Mouse (Mus musculus) heart, embryonic 13.5 days (tissue): ENCODE data around the gene Uap1l1. TPM values are rescaled to one million over a fixed set of nuclear protein-coding genes. Genes with fewer than 3 reads are reported as not detected.

Source experiments
- ATAC-seq: fragments of 200-750 bp; cut with Nextera tagmentation; 2 replicates; pipeline ENCODE4 v1.8.0; 2017; ENCODE audit warnings: moderate TSS enrichment; ENCODE audit not compliant: insufficient number of reproducible peaks, low FRiP score, low TSS enrichment; ENCODE audit errors: extremely low read depth
- H3K27ac ChIP-seq: fragments of 300-500 bp; sonication (generic); replicated peaks from 2 replicates; pipeline ENCODE4 v1.5.1; 2015; ENCODE audit warnings: moderate library complexity, mild to moderate bottlenecking, inconsistent platforms
- H3K27me3 ChIP-seq: fragments of 300-500 bp; sonication (generic); replicated peaks from 2 replicates; pipeline ENCODE4 v1.6.1; 2015; ENCODE audit warnings: mild to moderate bottlenecking, inconsistent platforms
- H3K36me3 ChIP-seq: fragments of 300-500 bp; sonication (generic); 2 replicates; pipeline ENCODE4 v1.6.1; 2015; ENCODE audit warnings: mild to moderate bottlenecking, inconsistent platforms
- H3K4me1 ChIP-seq: fragments of 300-500 bp; sonication (generic); 2 replicates; pipeline ENCODE4 v1.6.1; 2015; ENCODE audit warnings: inconsistent platforms
- H3K4me2 ChIP-seq: fragments of 300-500 bp; sonication (generic); 2 replicates; pipeline ENCODE4 v1.6.1; 2015; ENCODE audit warnings: inconsistent platforms, mild to moderate bottlenecking, moderate library complexity
- H3K4me3 ChIP-seq: fragments of 300-500 bp; sonication (generic); 2 replicates; pipeline ENCODE4 v1.5.1; 2015; ENCODE audit warnings: moderate library complexity, mild to moderate bottlenecking, inconsistent platforms
- H3K9ac ChIP-seq: fragments of 300-500 bp; sonication (generic); 2 replicates; pipeline ENCODE4 v1.6.1; 2015; ENCODE audit warnings: inconsistent platforms, mild to moderate bottlenecking, moderate library complexity
- H3K9me3 ChIP-seq: fragments of 300-500 bp; sonication (generic); 2 replicates; pipeline ENCODE4 v1.6.1; 2016; ENCODE audit warnings: inconsistent platforms
- WGBS: fragments of 180-500 bp; shearing (Covaris S2); methylation state at CpG from one replicate; pipeline ENCODE4 v1.1.7; 2015; ENCODE audit warnings: mixed read lengths; 5-methylcytosine and 5-hydroxymethylcytosine counted together
- polyA plus RNA-seq: library from polyadenylated mRNA; unstranded; fragments of >200 nt; fragmentation: Nextera tagmentation; extraction: Ambion mirVana; gene quantifications from 2 replicates; pipeline ENCODE4 v1.2.1, GENCODE M21; 2015

The Uap1l1 gene
- polyA plus RNA-seq, 1 experiment from 2014 or later = 17.0 TPM

DNA sequence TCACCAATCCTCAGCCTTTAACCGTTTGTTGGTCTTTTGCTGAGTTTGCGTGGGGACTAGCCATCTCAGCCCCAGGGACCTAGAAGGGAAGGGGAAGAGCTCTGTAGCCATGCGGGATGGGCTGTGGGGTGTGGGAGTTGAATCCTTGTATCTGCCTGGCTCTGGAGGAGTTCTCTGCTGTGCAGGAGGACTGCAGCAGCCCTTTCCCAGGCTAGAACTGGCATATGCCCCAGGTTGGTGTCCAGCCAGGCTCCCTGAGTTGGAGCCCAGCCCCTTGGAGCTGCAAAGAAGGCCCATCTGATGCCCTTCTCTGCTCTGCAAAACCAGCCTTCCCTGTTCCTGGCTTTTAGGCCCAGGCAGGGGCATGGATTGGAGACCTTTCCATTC is 31.1 kb upstream of the Uap1l1 start:
- Histone ChIP-seq H3K27ac (no peak overlapping the region), H3K4me3 (peak overlapping the region; percentile 51; the same call in 1 of the 2 replicates), H3K4me1 (peaks cover 27% of the 10 kb centered on the region), H3K4me2 (peak overlapping the region; percentile 74), H3K36me3 (no peaks in the 10 kb centered on the region), H3K27me3 (peaks cover 96% of the 10 kb centered on the region), H3K9me3 (no peaks in the 10 kb centered on the region), H3K9ac (no peak overlapping the region)
- 19% methylated on average over 3 of the region's 3 CpGs for WGBS
- ATAC-seq = no peak

DNA sequence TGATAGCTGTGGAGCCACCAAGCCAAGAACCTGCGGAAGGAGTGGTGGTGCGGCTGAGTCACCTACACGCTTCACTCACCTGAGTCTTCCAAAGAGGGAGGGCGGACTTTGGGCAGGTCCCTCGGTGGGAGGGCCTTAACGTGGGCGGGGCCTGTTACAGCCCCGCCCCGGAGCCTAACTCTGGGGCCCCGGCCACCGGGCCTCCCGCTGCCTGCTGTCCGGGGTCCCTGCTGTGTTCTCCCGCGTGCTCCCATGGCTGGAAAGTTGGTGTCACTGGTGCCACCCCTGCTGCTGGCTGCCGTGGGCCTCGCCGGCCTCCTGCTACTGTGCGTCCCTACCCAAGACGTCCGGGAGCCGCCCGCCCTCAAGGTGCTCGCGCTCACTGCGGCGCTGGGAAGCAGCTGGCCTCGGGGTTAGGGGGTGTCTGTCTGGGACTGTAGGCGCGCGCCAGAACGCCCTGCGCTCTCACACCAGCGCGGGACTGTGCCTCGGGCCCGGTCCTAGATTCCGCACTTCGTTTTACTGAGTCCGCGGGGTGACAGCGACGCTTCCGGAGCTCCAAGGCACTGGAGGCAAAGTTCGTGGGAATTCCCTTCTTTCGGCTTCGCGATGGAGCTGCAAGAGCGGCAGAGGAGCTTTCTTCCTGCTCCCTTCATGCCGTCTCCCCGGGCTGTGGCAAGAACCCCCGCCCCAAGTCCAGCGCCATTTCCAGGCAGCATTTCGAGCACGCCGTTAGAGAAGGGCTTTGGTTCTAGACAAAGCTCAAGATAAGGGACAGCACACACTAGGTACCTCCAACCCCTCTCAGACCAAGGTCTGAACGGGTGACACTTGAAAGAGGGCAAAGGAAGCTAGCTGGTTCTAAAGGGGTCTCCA is 30.5 kb upstream of the Uap1l1 start, which contains the start of gene Entpd2:
Entpd2 (plus strand) TSS at position 154 of the 876 bp plus-strand sequence.
- no peaks in the 10 kb centered on the region for H3K36me3 ChIP-seq
- 2% methylated on average over 57 of the region's 57 CpGs for WGBS
- peaks cover 92% of the 10 kb centered on the region for H3K27me3 ChIP-seq
- H3K4me2 ChIP-seq = peak within 1 kb of the TSS; percentile 74
- ATAC-seq = 0 out of 2 replicates have a peak, but pooled peaks have one; percentile 22
- H3K9ac ChIP-seq = peak within 1 kb of the TSS; percentile 59
- H3K4me3 ChIP-seq = peak within 1 kb of the TSS; percentile 51
- H3K9me3 ChIP-seq = no peaks in the 10 kb centered on the region
- H3K27ac ChIP-seq = no peak within 1 kb of the TSS
- H3K4me1 ChIP-seq = peaks cover 27% of the 10 kb centered on the region

DNA sequence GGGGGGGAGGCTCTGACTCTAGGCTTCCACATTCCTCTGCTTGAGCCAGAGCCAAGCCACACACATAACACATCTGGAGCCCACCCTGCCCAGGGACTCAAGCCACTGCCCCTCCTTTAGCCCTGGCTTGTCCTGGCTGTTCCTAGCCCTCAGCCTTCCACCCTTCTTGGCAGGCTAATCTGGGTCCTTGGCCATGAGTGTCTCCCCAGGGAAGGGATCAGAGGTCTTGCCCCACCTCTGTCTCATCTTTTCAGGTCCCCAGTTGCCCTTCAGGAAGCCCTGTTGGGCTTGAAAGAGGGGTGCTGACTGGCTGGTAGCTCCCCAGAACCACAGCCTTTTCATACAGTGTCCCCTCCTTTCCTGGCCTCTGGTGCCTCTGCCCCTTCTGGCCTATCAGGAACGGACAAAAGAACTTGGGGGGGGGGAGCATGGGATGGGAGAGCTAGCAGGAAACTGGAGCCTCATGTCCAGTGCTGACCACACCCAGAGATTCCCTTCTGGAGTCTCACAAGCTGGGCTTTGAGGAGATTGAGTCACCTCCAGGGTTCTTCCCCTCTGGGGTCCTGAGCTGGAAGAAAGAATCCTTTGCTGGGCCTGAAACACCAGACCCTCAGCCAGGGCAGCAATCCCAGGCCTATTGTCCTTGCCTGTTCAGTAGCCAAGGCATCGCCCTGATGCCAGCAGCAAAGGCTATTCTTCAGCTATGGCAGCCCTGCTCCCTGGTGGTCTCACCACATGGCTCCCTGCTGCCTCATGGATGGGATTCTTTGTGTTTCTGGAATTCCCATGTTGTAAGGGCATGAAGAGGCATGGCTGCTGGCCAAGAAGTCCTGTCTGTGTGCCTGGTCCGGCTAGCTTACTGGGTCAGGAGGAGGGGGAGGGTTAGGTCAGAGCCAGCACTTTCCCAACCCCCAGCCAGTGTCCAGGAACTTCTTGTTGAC is 29.1 kb upstream of the Uap1l1 start:
- no peaks in the 10 kb centered on the region for H3K36me3 ChIP-seq
- no peak for ATAC-seq
- H3K27me3 ChIP-seq = peaks cover 78% of the 10 kb centered on the region
- no peak overlapping the region for H3K4me2 ChIP-seq
- WGBS = 37% methylated on average over 3 of the region's 3 CpGs
- H3K4me1 ChIP-seq = peaks cover 24% of the 10 kb centered on the region
- no peak overlapping the region for H3K9ac ChIP-seq
- no peaks in the 10 kb centered on the region for H3K9me3 ChIP-seq
- H3K27ac ChIP-seq = no peak overlapping the region
- no peak overlapping the region for H3K4me3 ChIP-seq

- 57% methylated on average over 5 of the region's 5 CpGs for WGBS
- peaks cover 58% of the 10 kb centered on the region for H3K27me3 ChIP-seq
These were observed 25.8 kb upstream of the Uap1l1 start for GRCm38 (mm10) chr2:25391266-25391665.

DNA sequence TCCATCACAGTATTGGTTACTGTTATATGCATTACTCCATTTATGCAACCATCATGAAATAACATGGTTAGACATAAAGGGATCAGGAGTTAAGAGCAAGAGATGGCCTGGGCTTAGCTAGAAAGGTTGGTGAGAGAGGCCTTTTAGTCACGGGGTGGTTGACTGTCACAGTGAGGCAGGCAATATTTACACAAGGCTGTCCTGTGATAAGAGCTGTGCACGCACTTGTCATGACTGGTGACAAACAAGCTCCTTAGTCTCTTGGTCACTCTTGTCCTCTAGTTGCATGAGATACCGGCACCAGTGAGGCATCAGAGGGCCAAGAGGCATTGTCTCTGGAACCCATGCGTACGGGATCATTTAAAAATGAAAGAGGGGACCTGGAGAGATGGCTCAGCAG is 19.0 kb upstream of the Uap1l1 start:
- H3K4me3 ChIP-seq = no peak overlapping the region
- peaks cover 25% of the 10 kb centered on the region; the same call in 1 of the 2 replicates for H3K27me3 ChIP-seq
- H3K27ac ChIP-seq = no peak overlapping the region
- no peak for ATAC-seq
- no peak overlapping the region for H3K4me2 ChIP-seq
- 53% methylated on average over 5 of the region's 5 CpGs for WGBS
- H3K9me3 ChIP-seq = no peaks in the 10 kb centered on the region
- no peak overlapping the region for H3K9ac ChIP-seq
- no peaks in the 10 kb centered on the region for H3K4me1 ChIP-seq
- no peaks in the 10 kb centered on the region for H3K36me3 ChIP-seq

More at GRCm38 (mm10) chr2:25391266-25391665, 25.8 kb upstream of the Uap1l1 start:
- H3K4me2 ChIP-seq = no peak overlapping the region
- peaks cover 22% of the 10 kb centered on the region for H3K4me1 ChIP-seq
- no peak overlapping the region for H3K9ac ChIP-seq
- H3K9me3 ChIP-seq = no peaks in the 10 kb centered on the region
- H3K4me3 ChIP-seq = no peak overlapping the region
- H3K27ac ChIP-seq = no peak overlapping the region
- no peaks in the 10 kb centered on the region for H3K36me3 ChIP-seq
- ATAC-seq = no peak

DNA sequence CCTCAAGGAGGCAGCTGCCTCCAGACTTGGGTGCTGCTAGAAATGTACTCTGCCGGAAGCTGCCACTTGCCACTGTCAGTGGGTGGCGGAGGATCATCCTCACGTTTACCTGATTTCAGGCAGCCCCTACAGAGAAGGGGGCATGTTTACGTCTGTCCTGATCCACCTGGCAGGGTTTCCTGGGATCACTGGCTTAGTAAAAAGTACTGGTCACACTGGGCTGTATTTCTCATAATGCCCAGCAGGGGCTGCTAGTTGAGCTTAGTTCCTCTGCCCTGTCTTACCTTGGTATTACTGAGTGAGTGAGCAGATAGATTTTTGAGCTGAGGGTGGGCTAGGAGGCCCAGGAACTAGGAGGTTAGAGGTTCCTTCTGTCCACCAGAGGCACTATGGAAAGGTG is 11.1 kb upstream of the Uap1l1 start:
- no peaks in the 10 kb centered on the region for H3K9me3 ChIP-seq
- no peak for ATAC-seq
- WGBS = 57% methylated on average over 4 of the region's 4 CpGs
- no peak overlapping the region for H3K27ac ChIP-seq
- H3K4me3 ChIP-seq = no peak overlapping the region
- peaks cover 33% of the 10 kb centered on the region for H3K36me3 ChIP-seq
- no peak overlapping the region for H3K9ac ChIP-seq
- peaks cover 13% of the 10 kb centered on the region for H3K27me3 ChIP-seq
- peaks cover 23% of the 10 kb centered on the region for H3K4me1 ChIP-seq
- H3K4me2 ChIP-seq = no peak overlapping the region

- no peak for ATAC-seq
- Histone ChIP-seq H3K27ac (no peak overlapping the region), H3K4me3 (peak overlapping the region; percentile 76), H3K4me2 (peak overlapping the region; percentile 96), H3K4me1 (peaks cover 27% of the 10 kb centered on the region), H3K9me3 (no peaks in the 10 kb centered on the region), H3K27me3 (peaks cover 27% of the 10 kb centered on the region), H3K36me3 (peaks cover 31% of the 10 kb centered on the region), H3K9ac (peak overlapping the region; percentile 86)
- WGBS = 64% methylated on average over 2 of the region's 2 CpGs
These were observed 7.9 kb upstream of the Uap1l1 start for GRCm38 (mm10) chr2:25373431-25373830.

- peaks cover 32% of the 10 kb centered on the region for H3K27me3 ChIP-seq
- peak overlapping the region; percentile 76 for H3K4me3 ChIP-seq
- no peak overlapping the region; the same call in 1 of the 2 replicates for H3K27ac ChIP-seq
- H3K36me3 ChIP-seq = peaks cover 26% of the 10 kb centered on the region
- no peaks in the 10 kb centered on the region for H3K9me3 ChIP-seq
- 3% methylated on average over 42 of the region's 42 CpGs for WGBS
- peak overlapping the region; percentile 96 for H3K4me2 ChIP-seq
- peaks cover 27% of the 10 kb centered on the region for H3K4me1 ChIP-seq
- H3K9ac ChIP-seq = peak overlapping the region; percentile 86
- peak; percentile 11; the same call in 1 of the 2 replicates for ATAC-seq
These were observed 7.3 kb upstream of the Uap1l1 start for GRCm38 (mm10) chr2:25372644-25373391.

DNA sequence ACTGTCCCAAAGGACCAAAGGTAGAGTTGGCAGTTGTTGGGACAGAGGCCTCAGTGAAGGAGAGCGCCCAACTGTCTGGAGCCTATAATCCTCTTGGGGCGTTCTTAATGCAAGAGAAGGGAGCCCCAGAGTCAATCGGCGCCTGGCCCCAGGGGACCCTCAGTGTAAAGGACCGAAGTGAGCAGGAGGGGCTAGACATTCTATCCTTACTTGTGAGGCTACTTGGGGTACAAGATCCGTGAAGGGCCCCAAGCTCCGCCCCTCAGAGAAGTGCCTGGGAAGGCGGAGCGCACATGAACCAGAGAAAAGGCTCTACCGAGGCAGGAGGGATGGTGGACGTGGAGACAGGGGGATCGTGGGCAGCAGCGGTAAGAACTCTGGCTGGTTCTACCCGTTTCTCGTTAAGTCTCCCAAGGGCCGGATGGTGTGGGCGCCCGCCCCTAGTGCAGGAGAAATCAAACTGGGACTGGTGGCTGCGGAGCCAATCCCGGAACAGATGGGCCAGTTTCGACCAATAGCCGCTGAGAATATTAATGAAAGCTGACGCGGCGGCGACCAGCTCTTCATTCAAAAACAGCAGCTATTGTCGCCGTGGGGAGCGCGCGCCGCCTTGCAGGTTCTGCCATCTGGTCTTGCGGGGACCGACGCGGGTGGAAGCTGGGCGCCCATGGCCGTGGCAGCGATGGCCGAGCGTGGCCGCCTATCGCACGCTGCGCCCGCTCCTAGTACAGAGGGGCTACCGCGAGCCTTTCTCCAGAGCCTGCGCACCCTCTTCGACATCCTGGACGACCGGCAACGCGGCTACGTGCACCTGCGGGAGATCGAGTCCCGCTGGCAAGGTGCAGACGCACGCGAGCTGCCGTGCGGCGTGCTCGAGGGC is 6.5 kb upstream of the Uap1l1 start, which contains the start of gene Sapcd2:
Sapcd2 (plus strand) TSS at position 558 of the 880 bp plus-strand sequence.
- 1% methylated on average over 65 of the region's 65 CpGs for WGBS

DNA sequence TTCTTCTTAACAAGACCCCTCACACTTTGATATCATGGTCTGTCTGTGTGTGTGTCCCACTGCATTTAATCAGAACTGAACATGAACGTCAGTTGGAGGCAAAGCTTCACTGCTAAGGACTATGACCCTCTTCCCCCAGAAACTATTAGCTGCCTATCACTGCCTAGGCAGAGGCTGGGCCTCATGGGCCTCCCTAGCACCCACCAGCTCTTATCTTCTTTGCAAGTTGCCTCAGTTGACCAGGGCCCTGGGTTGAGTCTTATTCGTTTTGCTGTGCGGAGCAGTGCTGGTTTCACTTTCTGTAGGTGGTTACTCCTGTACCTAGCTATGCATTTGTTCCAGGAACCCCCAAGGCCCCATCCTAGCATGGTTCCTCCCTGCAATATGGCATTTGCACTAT is 4.5 kb upstream of the Uap1l1 start:
- 67% methylated on average over 3 of the region's 3 CpGs for WGBS
- no peak overlapping the region for H3K9ac ChIP-seq
- no peak overlapping the region for H3K4me2 ChIP-seq
- H3K4me1 ChIP-seq = peaks cover 31% of the 10 kb centered on the region
- no peak overlapping the region for H3K4me3 ChIP-seq
- H3K27me3 ChIP-seq = peaks cover 49% of the 10 kb centered on the region
- H3K9me3 ChIP-seq = no peaks in the 10 kb centered on the region
- H3K36me3 ChIP-seq = peaks cover 3% of the 10 kb centered on the region
- no peak for ATAC-seq
- H3K27ac ChIP-seq = no peak overlapping the region

More for the DNA sequence above, 6.5 kb upstream of the Uap1l1 start, which contains the start of gene Sapcd2:
- H3K4me3 ChIP-seq = peak within 1 kb of the TSS; percentile 76
- H3K27ac ChIP-seq = peak within 1 kb of the TSS; percentile 51
- H3K36me3 ChIP-seq = peaks cover 17% of the 10 kb centered on the region
- H3K4me2 ChIP-seq = peak within 1 kb of the TSS; percentile 96
- no peaks in the 10 kb centered on the region for H3K9me3 ChIP-seq
- H3K9ac ChIP-seq = peak within 1 kb of the TSS; percentile 86
- peaks cover 38% of the 10 kb centered on the region for H3K27me3 ChIP-seq
- H3K4me1 ChIP-seq = peaks cover 27% of the 10 kb centered on the region
- peak; percentile 68; the same call in 1 of the 2 replicates for ATAC-seq
